Mouse (Mus musculus) frontal cortex, postnatal 10 days (tissue): ENCODE data around the gene Csnk2b.
"Not testable (repeated sequence)": the region's sequence is repeated elsewhere in the genome, so short reads cannot be mapped to it uniquely, and the experiment has no call there.

Source experiments
- DNase-seq, 2 experiments: peaks; one replicate each; pipeline ENCODE4 v3.0.0; 2022; ENCODE audit warnings: low spot score in 2 of 2, mixed read lengths in 1 of 2

The Csnk2b gene

GRCm38 (mm10) chr17:35153077-35153476 is 31.2 kb upstream of the Csnk2b start:
- DNase-seq = no peak

- no peak for DNase-seq
These were observed 30.3 kb upstream of the Csnk2b start for GRCm38 (mm10) chr17:35152121-35152520.

GRCm38 (mm10) chr17:35147922-35148639 is 26.2 kb upstream of the Csnk2b start:
- DNase-seq = no peak

- DNase-seq = no peak
These were observed 25.5 kb upstream of the Csnk2b start for GRCm38 (mm10) chr17:35147348-35147747.

GRCm38 (mm10) chr17:35146139-35146538 is 24.3 kb upstream of the Csnk2b start:
- no peak for DNase-seq

GRCm38 (mm10) chr17:35141971-35142370 is 20.1 kb upstream of the Csnk2b start:
- no peak for DNase-seq

GRCm38 (mm10) chr17:35140490-35140996 is 18.7 kb upstream of the Csnk2b start:
- DNase-seq = no peak

- no peak for DNase-seq
These were observed 17.4 kb upstream of the Csnk2b start for GRCm38 (mm10) chr17:35139269-35139668.

GRCm38 (mm10) chr17:35135591-35136320 is 13.9 kb upstream of the Csnk2b start:
- DNase-seq = no peak

GRCm38 (mm10) chr17:35134801-35135590 is 13.1 kb upstream of the Csnk2b start, which contains the start of gene Bag6:
TSS of gene Bag6 (plus strand) at chr17:35135178.
- DNase-seq = peak; percentile 90 to 94

GRCm38 (mm10) chr17:35133517-35133916 is 11.7 kb upstream of the Csnk2b start:
- DNase-seq = no peak

- DNase-seq = no peak
These were observed 10.3 kb upstream of the Csnk2b start for GRCm38 (mm10) chr17:35132174-35132560.

GRCm38 (mm10) chr17:35131500-35132173 is 9.8 kb upstream of the Csnk2b start, which contains the start of gene Apom:
TSS of gene Apom (minus strand) at chr17:35132050.
- no peak for DNase-seq

- DNase-seq = no peak
These were observed 9.2 kb upstream of the Csnk2b start for GRCm38 (mm10) chr17:35131038-35131437.

- DNase-seq = no peak
These were observed 7.1 kb upstream of the Csnk2b start for GRCm38 (mm10) chr17:35128996-35129395.

- no peak for DNase-seq
These were observed 5.2 kb upstream of the Csnk2b start for GRCm38 (mm10) chr17:35127017-35127416.

GRCm38 (mm10) chr17:35126206-35126611 is 4.4 kb upstream of the Csnk2b start, which contains the start of gene D17H6S53E:
TSS of gene D17H6S53E (plus strand) at chr17:35126373.
- DNase-seq = peak in 1 of 2 experiments; percentile 73

GRCm38 (mm10) chr17:35125578-35125977 is 3.7 kb upstream of the Csnk2b start:
- DNase-seq = no peak

- DNase-seq = no peak
These were observed 3.2 kb upstream of the Csnk2b start for GRCm38 (mm10) chr17:35125081-35125480.

- not testable (repeated sequence) for DNase-seq
These were observed 2.5 kb upstream of the Csnk2b start for GRCm38 (mm10) chr17:35124261-35124896.

GRCm38 (mm10) chr17:35123287-35123686 is 1.4 kb upstream of the Csnk2b start:
- not testable (repeated sequence) for DNase-seq
